Comparison of ENCODE assay signal across 22 mouse cellular contexts in genomic region chr14:105805362-105805761, GRCm38 (mm10).
DNase-seq lines count a peak whose midpoint lies in the region; ATAC-seq and TF ChIP-seq lines count a peak whose summit lies in the region.
"Had no signal": no experiment of that assay in that cellular context is flagged by ENCODE, and none has a peak within 500 bp of the region (broad histone marks: within the 10 kb centered on the region; RNA-seq: fewer than 3 reads in every experiment).

No protein-coding gene starts in this region.

- no peaks in the 10 kb centered on the region for H3K79me3 ChIP-seq in C2C12 (ENCODE audit: low read depth)

- no peaks in the 10 kb centered on the region for H3K27me3 ChIP-seq in C2C12 (ENCODE audit: control insufficient read depth, insufficient read depth, insufficient read length)
- no peaks in the 10 kb centered on the region for H3K27me3 ChIP-seq in midbrain, embryonic 15.5 days (replicated peaks)
- H3K27me3 ChIP-seq: CH12.LX; embryonic facial prominence, embryonic 13.5 days; hindbrain, embryonic 15.5 days had no signal

- ATAC-seq in granulocyte monocyte progenitor cell, adult 5-6 weeks (replicated peaks; ENCODE audit: poor library complexity, severe bottlenecking), result peak; percentile 49
- no peak for ATAC-seq in midbrain, embryonic 15.5 days (replicated peaks)
- ATAC-seq: forebrain, embryonic 14.5 days; intestine, embryonic 16.5 days had no signal

- no peak overlapping the region for H3K27ac ChIP-seq in midbrain, embryonic 15.5 days
- H3K27ac ChIP-seq: embryonic facial prominence, embryonic 13.5 days; forebrain, embryonic 10.5 days; gastrocnemius, adult 2 months; hindbrain, embryonic 15.5 days had no signal

- no peak overlapping the region for H3ac ChIP-seq in C2C12 (ENCODE audit: control insufficient read depth, insufficient read length, low read depth)

- H3K36me3 ChIP-seq in C2C12 (ENCODE audit: control insufficient read depth, insufficient read depth), result no peaks in the 10 kb centered on the region
- no peaks in the 10 kb centered on the region for H3K36me3 ChIP-seq in midbrain, embryonic 15.5 days (replicated peaks)
- H3K36me3 ChIP-seq: embryonic facial prominence, embryonic 13.5 days; forebrain, embryonic 10.5 days; hindbrain, embryonic 15.5 days had no signal

- DNase-seq in brain, adult 2 months (ENCODE audit: low read depth, low spot score), result peak; percentile 42
- no peak for DNase-seq in thymus, postnatal 4 days
- no peak for DNase-seq in spleen, postnatal 10 days (ENCODE audit: low spot score in 2 of 2)
- DNase-seq in ovary, postnatal 14 days (ENCODE audit: low spot score), result no peak
- DNase-seq: adrenal gland, adult 8-10 months; adrenal gland, postnatal 36 days; cerebellum, adult 11 months; cerebellum, adult 8-10 months; cerebellum, postnatal 14 days; gastrocnemius, adult 2 months; gastrocnemius, postnatal 25 days; heart, adult 18-20 months had no signal

- no peaks in the 10 kb centered on the region for H3K79me2 ChIP-seq in C2C12 (ENCODE audit: control insufficient read depth, insufficient read depth)

- no peak overlapping the region for H3K4me2 ChIP-seq in midbrain, embryonic 15.5 days
- H3K4me2 ChIP-seq: embryonic facial prominence, embryonic 13.5 days; heart, embryonic 11.5 days; hindbrain, embryonic 15.5 days had no signal

- 76% methylated on average over 5 of the region's 5 CpGs for WGBS in midbrain, embryonic 15.5 days

- H3K4me3 ChIP-seq in C2C12 (ENCODE audit: insufficient read depth, poor library complexity, severe bottlenecking), result no peak overlapping the region
- no peak overlapping the region for H3K4me3 ChIP-seq in midbrain, embryonic 15.5 days
- H3K4me3 ChIP-seq: embryonic facial prominence, embryonic 13.5 days; forebrain, embryonic 10.5 days; gastrocnemius, adult 2 months; hindbrain, embryonic 15.5 days had no signal

- H3K9me3 ChIP-seq in midbrain, embryonic 15.5 days, result no peaks in the 10 kb centered on the region
- H3K9me3 ChIP-seq: embryonic facial prominence, embryonic 13.5 days; forebrain, embryonic 10.5 days; hindbrain, embryonic 15.5 days had no signal

- peaks cover 7% of the 10 kb centered on the region; the same call in 1 of the 2 replicates for H3K4me1 ChIP-seq in midbrain, embryonic 15.5 days

- TF ChIP-seq CTCF in C2C12 (IDR thresholded peaks at IDR 0.05; ENCODE audit: control insufficient read depth, insufficient read depth, insufficient read length), result no peak

- H3K9ac ChIP-seq in midbrain, embryonic 15.5 days, result no peak overlapping the region
- H3K9ac ChIP-seq: embryonic facial prominence, embryonic 13.5 days; hindbrain, embryonic 15.5 days had no signal

TF ChIP-seq in C2C12, 6 proteins besides CTCF, POLR2A, EP300 and RAD21:
- TF ChIP-seq MAX (IDR thresholded peaks at IDR 0.05) (peak; percentile 78), MYOG (IDR thresholded peaks at IDR 0.05; ENCODE audit: control insufficient read depth, extremely low read depth, insufficient read length) (no peak), FOSL1 (IDR thresholded peaks at IDR 0.05; ENCODE audit: insufficient read depth, low read length, poor library complexity, severe bottlenecking) (peak; percentile 55), MYOD1 (IDR thresholded peaks at IDR 0.05; ENCODE audit: control insufficient read depth, insufficient read length, low read depth) (no peak)
